Mouse (Mus musculus) MEL-GATA-1-ER (cell line): ENCODE measurements around the gene Zdhhc8.

ENCODE experiments used
- DNase-seq: peaks from one replicate; pipeline ENCODE4 v3.0.0-alpha.2; 2012; ENCODE audit warnings: low read depth; ENCODE audit errors: extremely low read depth

Zdhhc8 gene

GRCm38 (mm10) chr16:18234671-18235388 is at the start of gene Zdhhc8:
Gene Zdhhc8, minus strand, starts transcription at chr16:18235136.
- no peak for DNase-seq

DNA sequence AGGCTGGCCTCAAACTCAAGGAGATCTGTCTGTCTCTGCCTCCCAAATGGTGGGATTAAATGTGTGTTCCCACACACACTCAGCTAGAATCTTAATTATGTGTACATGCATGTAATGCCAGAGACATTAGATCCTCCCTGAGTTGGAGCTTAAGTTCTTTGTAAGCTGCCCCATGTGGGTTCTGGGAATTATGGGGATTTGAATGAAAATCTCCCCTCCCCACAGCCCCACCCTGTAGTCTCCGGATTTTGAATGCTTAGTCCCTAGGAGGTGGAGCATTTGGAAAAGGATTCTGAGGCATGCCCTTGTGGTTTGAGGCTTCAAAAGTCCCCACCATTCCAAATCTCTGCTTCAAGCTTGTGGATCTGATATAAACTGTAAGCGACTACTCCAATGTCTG is 40.2 kb upstream of the Zdhhc8 start:
- DNase-seq, result no peak

DNA sequence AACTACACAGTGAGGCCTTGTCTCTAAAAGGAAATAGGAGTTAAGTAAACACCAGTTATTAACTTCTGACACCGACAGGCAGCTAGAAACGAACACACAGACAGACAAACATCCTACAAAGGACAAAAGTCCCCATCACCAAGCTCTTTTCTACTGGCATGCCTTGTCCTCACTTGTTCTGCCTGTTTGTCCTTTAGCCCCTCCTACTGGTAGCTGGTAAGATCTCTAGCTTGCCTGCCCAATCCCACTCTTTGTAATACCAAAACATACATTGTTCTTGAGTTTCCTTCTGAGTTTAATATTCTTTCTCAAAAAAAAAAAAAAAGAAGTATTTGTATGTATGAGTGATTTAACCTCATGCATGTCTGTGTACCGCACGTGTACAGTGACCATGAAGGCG is 33.2 kb upstream of the Zdhhc8 start:
- DNase-seq, result no peak

DNA sequence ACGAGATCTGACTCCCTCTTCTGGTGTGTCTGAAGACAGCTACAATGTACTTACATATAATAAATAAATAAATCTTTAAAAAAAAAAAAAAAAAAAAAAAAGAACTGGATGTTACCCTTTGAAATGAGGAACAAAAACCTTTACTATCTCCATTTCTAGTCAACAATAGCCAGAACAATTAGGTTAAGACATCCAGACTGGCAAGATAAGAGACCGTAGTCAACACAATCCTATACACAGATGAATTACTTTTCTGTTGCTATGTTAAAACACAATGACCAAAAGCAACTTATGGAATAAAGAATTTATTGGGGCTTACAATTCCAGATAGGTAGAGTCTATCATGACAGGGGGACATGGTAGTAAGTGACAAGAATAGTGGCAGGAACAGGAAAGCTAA is 30.1 kb upstream of the Zdhhc8 start:
- DNase-seq, result no peak

GRCm38 (mm10) chr16:18258221-18258620 is 23.3 kb upstream of the Zdhhc8 start, which contains the start of gene Gm49776:
Gene Gm49776, minus strand, starts transcription at chr16:18258321.
- DNase-seq, result no peak

- DNase-seq, result no peak
Observed at GRCm38 (mm10) chr16:18253866-18254265, 18.9 kb upstream of the Zdhhc8 start.

DNA sequence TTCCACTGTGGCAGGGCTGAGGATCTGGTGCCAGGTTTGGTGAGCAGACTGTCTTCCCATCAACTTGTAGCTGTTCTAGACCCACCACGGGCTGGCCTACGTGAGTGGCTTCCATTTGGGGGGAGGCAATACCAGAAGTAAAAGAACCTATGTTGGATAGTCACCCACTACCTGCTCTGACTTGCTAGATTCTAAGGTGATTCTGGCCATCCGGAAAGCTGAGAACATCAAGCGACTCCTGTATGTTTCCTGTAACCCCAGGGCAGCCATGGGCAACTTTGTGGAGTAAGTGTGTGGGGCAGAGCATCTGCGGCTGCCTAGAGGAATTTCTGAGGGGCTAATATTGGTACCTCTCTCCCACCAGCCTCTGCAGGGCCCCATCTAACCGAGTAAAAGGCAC is 17.8 kb upstream of the Zdhhc8 start:
- DNase-seq, result no peak

- no peak for DNase-seq
Observed at GRCm38 (mm10) chr16:18250828-18251790, 16.2 kb upstream of the Zdhhc8 start.

- DNase-seq, result no peak
Observed at GRCm38 (mm10) chr16:18250231-18250630, 15.3 kb upstream of the Zdhhc8 start.

DNA sequence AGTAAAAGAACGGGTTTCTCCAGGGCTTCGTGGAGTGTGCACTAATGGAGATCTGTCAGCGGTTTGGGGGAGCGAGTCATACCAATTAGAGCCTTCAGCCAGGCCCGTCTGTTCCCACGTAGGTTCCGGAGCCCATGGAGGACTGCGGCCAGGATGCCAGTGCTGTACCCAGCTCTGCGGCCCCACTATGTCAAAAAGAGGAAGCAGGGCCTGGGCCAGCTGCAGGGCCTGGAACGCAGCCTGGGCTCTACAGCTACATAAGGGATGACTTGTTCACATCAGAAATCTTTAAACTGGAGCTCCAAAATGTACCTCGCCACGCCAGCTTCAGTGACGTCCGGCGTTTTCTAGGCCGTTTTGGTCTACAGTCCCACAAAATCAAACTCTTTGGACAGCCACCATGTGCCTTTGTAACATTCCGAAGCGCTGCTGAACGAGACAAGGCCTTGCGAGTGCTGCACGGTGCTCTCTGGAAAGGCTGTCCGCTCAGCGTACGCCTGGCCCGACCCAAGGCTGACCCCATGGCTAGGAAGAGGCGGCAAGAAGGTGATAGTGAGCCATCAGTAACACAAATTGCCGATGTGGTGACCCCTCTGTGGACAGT is 14.5 kb upstream of the Zdhhc8 start:
- peak; percentile 82 for DNase-seq

- DNase-seq, result peak; percentile 91
Observed at GRCm38 (mm10) chr16:18248433-18249363, 13.8 kb upstream of the Zdhhc8 start, which contains the start of the genes Trmt2a and Ranbp1. Gene Trmt2a, plus strand, starts transcription at chr16:18248679. Gene Ranbp1, minus strand, starts transcription at chr16:18248732.

DNA sequence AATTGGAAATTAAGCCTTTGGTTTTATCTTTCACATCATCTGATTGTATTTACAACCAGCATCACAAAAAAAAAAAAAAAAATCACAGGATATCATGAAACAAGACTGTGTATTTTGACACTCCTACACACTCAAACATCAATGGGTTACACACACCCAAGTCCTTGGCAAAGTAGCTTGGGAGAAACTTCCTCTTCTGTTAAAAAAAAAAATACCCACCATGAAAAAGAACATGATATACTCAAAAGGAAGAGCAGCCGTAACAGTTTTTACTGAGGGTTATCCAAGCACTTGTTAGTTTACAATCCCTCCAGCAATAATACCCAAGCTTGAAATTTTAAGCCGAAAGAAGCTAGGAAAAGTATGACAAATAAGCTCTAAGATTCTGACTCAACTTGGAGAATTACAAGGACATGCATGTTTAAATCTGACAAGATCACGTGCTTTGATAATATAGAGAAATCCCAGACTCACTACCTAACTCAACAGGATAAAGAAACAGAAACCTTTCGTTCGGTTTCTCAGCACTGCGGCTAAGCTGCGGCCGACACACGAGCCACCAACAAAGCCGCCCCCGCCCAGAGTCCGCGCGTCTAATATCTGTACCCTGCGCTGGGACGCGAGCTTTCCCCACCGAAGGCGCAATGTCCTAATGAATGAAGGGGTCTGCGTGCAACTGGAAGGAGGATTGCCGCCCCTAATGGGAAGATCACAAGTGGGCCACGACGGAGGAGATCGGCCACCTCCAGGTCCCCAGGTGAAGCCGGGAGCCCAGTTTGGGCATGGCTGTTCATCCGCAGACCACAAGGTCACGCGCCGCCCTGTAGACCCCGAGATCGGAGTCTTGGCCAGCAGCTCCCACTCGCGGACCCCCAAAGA is 12.8 kb upstream of the Zdhhc8 start:
- peak; percentile 42 for DNase-seq

DNA sequence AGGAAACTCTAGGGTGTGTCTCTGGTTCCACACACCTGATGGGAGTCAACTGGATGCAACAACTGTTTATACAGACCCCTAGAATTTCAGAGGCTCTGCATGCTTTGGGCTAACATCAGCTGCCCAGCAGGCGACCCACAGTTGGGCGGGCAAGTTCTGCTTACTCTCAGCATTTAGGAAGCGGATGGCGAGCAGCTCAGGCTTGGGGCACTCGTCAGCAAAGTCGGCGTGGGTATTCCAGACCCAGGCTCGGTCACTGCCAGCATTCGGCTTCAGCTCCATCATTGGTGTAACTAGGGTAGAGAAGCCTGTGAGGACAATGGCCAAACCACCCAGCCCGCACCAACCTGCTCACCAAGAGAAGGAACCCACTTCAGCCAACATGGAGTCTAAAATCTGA is 6.6 kb upstream of the Zdhhc8 start:
- no peak for DNase-seq

- DNase-seq, result peak; percentile 29
Observed at GRCm38 (mm10) chr16:18236676-18237501, 2.0 kb upstream of the Zdhhc8 start.

DNA sequence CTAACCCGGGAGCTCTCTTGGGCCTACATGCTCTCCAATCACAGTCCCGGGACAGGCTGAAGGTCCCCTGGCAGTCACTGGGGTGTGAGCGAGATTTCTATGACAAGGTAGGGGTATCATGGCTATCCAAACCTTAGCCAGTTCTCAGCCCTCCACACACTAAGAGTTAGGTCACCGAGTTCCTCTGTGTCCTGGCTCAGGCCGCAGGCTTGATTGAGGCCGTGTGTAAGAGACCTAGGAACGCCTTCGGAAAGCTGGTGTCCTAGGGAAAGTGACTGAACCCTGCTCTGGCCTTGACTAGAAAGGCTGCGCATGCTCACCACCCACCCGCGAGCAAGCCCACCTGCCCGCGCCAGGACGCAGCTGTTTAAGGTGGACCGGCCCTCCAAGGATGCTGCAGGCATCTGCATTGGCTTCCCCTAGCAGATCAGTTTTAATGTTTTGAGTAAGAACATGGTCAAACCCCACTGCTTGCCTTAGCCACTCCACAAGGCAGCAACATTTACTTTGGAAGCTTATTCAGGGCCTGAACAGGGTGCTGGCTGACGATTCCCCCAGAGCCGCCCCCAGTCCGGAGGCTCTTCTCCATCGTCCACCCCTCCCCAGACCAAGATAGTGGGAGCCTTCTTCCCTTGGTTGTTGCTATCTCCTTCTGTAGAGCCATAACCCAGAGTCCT is 591 bp upstream of the Zdhhc8 start:
- DNase-seq, result no peak

- DNase-seq, result no peak
Observed at GRCm38 (mm10) chr16:18233919-18234670, 841 bp downstream of the Zdhhc8 start.

GRCm38 (mm10) chr16:18233451-18233850 is 1.5 kb downstream of the Zdhhc8 start:
- DNase-seq, result no peak

DNA sequence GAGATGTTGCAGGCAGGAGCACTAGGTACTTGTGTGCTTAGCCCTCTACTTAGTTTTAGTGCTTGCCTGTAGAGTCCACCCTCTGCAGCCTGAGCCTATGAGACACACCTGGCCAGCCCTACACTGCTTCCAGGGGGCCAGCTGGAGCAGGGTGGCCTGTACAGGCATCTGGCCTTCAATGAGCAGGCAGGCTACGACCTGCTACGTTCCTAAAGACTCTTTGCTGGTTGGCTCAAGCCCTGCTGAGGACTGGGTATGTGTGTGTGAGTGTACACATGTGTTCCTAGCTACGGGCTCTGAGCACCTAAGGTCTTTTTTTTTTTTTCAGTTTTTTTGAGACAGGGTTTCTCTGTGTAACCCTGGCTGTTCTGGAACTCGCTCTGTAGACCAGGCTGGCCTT is 3.5 kb downstream of the Zdhhc8 start:
- no peak for DNase-seq
